Mouse (Mus musculus): ENCODE results near the gene Ms4a3.
A peak's percentile ranks its signal among the peaks of the same experiment; 100 is the strongest.

The Ms4a3 gene

DNA sequence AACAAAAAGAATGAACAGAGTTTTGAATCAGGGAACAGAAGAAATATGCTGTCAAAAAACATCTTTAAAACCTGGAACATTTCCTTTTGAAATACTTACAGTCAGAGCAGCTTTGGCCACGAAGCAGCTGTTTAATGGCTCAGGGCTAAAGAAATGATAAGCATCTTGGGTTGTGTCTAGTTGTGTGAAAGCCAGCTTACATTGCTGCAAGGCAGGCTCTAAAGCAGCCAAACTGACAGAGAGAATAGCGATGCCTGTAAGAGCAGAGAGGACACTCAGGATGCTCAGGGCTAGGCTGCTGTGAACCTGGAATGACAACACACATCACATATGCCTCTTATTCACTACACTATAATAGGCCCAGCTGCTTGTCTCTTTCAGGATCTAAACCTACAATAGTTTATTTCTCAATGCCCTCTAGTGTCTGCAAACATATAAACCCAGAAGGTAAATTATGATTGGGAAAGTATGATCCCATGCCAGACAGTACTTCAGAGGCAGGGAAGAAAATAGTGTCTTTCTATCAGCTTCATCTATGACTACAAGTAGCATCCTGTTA is 50.7 kb downstream of the Ms4a3 start:
- no peak for DNase-seq (ENCODE audit: low spot score in 2 of 2)

DNA sequence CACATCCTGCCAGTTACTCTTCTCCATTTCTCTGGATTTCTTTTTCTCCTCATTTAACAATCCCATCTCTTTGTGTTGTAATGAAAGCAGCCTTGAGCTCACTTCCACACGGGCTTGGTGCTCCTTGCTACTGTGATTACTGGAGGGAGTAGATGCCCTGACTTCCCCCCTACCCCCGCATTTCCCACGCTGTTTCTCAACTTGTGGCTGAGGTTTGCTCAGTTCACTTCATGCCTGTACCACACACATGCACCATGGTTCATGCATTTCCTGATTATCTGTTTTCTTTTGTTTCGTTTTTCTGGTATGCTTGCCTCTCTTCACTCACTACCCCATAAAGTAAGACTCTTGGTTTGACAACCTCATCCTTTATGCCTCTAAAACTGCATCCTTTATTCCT is 51.4 kb downstream of the Ms4a3 start:
- DNase-seq (ENCODE audit: low spot score in 2 of 2), result peak; percentile 58 to 62

Measured in spleen, postnatal 36 days (tissue).